Mouse (Mus musculus): ENCODE data around the gene AI481877.

- TF ChIP-seq POLR2A (IDR thresholded peaks at IDR 0.05; ENCODE audit: low read depth, low read length) (no peak), CTCF (conservative IDR thresholded peaks at IDR 0.05; ENCODE audit: insufficient read depth, insufficient read length, low read depth, low read length) (no peak)
Measured at GRCm38 (mm10) chr4:59035786-59036350, 102.9 kb downstream of the AI481877 start.
